Mouse (Mus musculus) thymus, adult 2 months (tissue): ENCODE measurements around the gene Aatf.

ENCODE experiments used
- CTCF ChIP-seq: fragments of 200-500 bp; IDR thresholded peaks from 2 replicates; pipeline ENCODE4 v1.5.1; 2012; ENCODE audit warnings: mild to moderate bottlenecking, control low read depth, low read length, moderate library complexity, borderline replicate concordance; ENCODE audit not compliant: control insufficient read depth, poor library complexity, insufficient read depth; ENCODE audit errors: extremely low read depth
- POLR2A ChIP-seq: fragments of 200-500 bp; IDR thresholded peaks from 2 replicates; pipeline ENCODE4 v1.6.1; 2012; ENCODE audit warnings: mild to moderate bottlenecking, low read length, control low read depth, moderate library complexity; ENCODE audit not compliant: control insufficient read depth, poor library complexity, insufficient read depth; ENCODE audit errors: extremely low read depth

DNA sequence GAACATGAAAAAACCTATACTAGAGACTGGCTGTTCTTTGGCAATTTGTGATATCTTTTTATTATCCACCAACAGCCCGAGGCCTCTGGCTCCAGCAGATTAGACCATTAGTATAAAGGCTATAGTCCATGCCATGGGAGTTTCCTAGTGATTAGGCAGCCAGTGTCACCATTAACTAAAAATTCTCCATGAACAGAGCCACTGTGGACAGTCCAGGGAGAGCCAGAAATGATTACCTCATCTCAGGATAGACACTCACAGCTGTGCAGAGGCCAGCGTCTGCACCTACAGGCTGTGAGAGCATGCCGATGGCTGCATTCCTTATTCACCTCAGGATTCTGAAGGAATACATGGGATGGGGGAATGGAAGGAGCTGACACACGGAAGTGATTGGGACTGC, 140.2 kb downstream of the Aatf start:
- TF ChIP-seq CTCF = no peak
- no peak for TF ChIP-seq POLR2A
